Mouse (Mus musculus): Measurements from ENCODE around the gene Ifitm3.

DNA sequence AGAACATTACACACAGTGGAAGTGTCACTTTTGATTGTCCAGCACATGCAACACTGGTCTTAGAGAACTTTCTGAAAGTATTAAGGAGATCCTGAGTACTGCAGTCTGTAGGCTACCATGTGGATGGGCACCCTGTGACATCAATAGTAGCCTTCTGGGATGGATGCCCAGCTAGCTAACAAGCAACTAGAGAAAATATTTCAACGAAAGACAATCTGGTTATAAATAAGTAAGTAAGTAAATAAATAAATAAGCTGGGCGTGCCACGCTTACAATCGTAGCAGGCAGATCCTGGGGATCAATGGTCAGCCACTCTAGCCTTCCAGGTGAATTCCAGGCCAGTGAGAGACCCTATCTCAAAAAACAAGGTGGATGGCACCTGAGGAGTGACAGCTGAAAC, 41.4 kb upstream of the Ifitm3 start:
- TF ChIP-seq CTCF (IDR thresholded peaks at IDR 0.05; ENCODE audit: low read depth, low read length) (no peak), GATA1 (IDR thresholded peaks at IDR 0.05; ENCODE audit: borderline replicate concordance, low read length) (no peak), TAL1 (conservative IDR thresholded peaks at IDR 0.05; ENCODE audit: low read depth, low read length) (no peak)

Data from G1E (cell line).